Mouse (Mus musculus) cerebellum, postnatal 4 days (tissue): ENCODE measurements at regions not wholly inside any gene's neighbourhood (a gene's known extent, or its start where the extent isn't known, plus 50 kb on each side); places are given as distances from the start of the nearest gene placed in this dataset.

ENCODE experiments used
- DNase-seq, 2 experiments: peaks; one replicate each; pipeline ENCODE4 v3.0.0; 2022; ENCODE audit warnings: low spot score in 2 of 2, mixed read lengths in 1 of 2

GRCm38 (mm10) chr5:80766591-80766990 lies 253.3 kb upstream of the Adgrl3 start:
- DNase-seq: no peak

DNA sequence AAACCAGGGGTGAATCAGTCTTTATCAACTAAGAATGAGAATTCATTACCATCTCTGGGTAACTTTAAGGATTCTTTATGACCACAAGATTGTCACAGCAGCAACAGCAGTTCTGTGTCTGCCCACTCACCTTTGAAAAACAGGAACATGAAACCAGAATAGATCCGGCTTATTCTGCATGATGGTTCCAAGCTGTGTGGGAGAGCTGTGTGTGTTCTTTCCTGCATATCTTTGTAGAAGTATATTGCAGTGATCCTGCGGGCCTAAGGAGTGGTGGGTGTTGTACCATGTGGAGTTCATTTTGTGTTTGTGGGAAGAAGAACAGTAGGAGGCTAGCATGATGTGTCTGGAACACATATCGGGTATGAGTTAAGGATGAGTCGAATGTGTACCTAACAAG lies 236.0 kb upstream of the Adgrl3 start:
- no peak for DNase-seq

- DNase-seq: no peak
Measured at GRCm38 (mm10) chr5:80784746-80785145, 235.2 kb upstream of the Adgrl3 start.

DNA sequence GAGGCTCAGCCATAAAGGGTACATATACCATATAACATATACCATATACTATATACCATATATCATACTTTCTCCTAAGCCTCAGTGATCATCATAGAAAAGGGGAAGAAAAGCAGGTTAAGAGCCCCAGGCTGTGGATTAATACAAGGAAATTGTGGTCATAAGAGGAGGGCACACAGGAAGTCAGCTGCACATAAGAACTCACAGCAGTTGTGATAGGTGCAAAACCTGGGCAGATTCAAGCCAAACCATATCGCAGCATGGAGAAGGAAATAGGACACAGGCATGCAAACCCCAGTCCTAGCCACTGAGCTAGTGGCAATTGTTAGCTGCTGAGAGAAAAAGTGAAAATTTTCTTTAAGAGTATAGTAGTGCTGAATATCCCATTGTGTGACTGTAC lies 228.3 kb upstream of the Adgrl3 start:
- no peak for DNase-seq

DNA sequence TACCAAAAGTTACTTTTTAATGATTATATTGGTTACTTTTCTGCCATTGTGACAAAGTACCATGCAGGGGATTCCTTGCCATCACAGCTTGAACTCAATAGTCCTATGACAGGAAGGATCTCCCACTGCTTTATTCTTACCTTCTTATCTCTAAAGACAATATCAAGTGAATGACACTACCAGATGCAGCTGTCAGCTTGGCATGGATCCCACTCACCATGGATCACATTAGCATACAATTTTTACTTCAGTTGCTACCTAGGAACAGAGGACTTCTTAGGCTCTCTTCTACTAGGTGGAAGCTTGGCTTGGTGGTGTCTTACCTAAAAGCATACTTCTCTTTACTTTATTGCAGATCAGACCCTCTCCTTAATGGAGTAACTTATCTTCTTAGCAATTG lies 220.2 kb upstream of the Adgrl3 start:
- DNase-seq: no peak

DNA sequence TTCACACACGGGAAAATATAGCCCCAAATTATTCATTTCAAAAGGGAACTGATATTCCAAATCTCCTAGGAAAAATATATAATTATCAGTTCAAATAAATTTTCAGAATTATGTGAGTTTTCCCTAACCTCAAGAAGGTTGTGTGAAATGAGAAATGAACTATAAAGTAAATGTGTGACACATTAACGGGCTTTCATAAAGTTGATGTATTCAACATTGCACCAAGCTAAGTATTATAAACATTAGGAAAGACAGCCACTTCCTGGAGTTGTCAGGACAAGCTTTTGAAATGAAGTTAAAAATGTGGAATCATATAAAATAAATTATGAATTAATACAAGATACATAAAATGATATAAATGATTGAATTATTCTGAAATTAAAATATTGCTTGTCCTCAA lies 207.0 kb upstream of the Adgrl3 start:
- no peak for DNase-seq

- DNase-seq: no peak
Measured at GRCm38 (mm10) chr5:80819208-80819607, 200.7 kb upstream of the Adgrl3 start.

DNA sequence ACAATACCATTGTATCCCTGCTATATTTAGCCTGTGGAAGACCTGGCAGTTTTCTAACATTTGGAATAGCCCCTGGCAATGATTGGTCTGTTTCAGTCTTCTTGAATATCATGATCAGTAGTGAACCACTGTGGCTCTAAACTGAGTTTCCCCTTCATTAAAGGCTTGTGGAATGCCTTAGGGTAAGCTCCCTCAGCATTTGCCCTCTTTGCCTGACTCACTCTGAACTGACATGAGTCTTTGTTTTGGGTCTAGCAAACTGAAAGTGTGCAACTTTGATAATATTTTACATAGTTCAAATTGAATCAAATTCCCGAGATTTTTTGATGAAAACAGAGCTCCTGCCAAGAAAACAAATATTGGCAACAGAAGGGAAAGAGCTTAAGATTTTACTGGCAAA lies 177.4 kb upstream of the Adgrl3 start:
- no peak for DNase-seq

DNA sequence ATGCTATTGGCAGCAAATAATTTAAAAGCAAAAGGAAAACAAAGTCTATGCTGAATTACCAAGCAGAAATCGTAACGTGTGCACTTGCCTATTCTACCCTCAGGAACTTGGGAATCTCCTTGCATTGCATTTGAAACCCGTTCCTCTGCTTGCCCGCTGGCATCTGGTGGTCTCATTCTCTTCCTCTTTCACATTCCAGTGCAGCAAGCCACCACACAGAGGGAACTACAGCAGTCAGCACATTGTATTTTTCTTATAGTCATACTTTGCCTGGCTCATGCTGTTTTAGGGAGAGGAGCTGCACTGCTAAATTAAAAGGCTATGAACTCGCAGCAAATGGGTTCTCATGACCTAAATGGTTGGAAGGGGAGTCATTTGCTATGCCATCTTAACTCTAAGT lies 164.9 kb upstream of the Adgrl3 start:
- no peak for DNase-seq

- no peak for DNase-seq
Measured at GRCm38 (mm10) chr5:80876600-80876999, 143.3 kb upstream of the Adgrl3 start.

DNA sequence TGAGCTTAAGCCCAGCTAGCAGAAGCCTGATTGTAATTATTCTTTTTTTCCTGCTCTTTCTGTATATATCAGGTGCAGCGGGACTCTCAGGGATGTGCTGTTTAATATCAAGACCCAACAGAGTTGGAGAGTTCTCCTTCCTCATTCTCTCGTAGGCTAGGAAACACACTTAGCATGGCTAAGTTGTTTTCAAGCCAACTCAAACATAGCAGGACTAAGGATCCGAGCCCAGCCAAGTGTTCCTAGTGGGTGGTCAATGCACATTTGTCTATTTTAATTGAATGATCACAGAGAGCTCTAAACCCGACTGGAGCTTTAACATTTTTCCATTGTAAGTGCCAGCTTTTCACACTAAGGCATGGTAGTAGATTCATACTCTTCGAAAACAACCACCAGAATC lies 121.7 kb upstream of the Adgrl3 start:
- DNase-seq: peak in 1 of 2 experiments; percentile 4

DNA sequence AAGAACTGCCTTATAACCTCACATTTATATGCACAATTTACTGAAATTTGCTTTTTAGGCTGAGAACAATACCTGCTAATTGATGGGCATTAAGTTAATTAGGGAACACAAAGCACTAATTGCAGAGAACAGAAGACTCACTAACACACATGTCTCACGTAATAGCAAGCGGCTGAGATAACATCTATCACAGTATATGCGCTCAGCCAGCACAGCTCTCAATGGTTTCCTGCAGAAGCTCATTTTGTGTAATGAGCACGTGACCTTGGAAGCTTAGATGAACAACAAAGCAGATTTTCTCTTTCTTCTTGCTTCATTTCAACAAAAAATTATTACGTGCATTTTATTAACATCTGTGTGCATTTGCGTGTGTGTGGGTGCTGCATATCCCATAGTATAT lies 111.2 kb upstream of the Adgrl3 start:
- no peak for DNase-seq

DNA sequence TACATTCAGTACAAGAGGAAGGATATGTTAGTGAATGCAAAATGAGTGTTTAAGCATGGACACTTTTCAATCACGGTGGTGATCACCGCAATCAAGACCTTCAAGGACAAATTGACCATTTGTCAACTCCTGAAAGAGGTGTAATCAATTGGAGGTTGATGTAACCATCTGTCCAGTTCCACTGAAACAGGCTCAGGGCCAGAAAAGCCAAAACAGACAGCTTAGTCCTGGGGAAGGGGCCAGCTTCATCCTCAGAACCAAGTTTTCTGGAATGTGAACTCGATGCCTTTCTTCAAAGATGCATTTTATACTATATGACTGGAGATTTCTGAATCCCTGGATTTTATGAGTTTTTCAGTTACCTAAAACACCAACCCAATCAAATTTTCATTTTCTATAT lies 81.1 kb upstream of the Adgrl3 start:
- DNase-seq: no peak

DNA sequence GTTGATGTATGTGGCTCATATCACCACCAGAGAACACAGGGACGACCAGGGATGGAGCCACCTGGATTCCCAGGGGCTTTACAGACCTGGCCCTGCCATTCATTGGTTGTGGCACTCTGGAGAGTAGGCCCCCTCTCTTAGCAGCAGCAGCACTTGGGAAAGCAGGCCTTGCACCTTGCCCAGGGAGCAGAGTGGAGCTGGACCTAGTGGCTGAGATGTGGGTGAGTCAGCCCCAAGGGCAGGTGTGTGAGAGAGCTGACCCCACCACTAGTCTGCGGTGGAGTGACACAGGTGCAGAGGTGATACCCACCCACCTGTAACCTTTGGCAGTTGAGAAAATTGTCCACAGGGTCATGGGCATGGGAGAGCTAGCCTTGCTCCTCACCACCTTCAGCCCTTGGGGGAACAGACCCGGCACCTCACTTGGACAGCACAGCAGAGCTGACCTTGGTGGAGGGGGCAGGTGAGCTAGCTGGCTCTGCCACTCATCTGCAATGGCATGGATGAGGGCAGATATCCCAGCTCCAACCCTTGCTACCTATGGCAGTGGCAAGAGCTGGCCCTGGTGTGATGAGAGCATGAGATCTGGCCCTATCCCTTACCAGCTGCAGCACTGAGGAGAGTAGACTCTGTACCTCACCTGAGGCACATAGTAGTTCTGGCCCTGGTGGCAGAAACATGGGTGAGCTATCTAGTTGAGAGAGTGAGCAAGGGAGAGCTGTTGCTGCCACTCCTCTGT lies 67.9 kb upstream of the Adgrl3 start:
- DNase-seq: no peak

GRCm38 (mm10) chr5:80952600-80953218 lies 67.2 kb upstream of the Adgrl3 start:
- no peak for DNase-seq
